Mouse (Mus musculus) adrenal gland (tissue): ENCODE results near the gene Gm9817.
"Not testable (repeated sequence)": the region's sequence is repeated elsewhere in the genome, so short reads cannot be mapped to it uniquely, and the experiment has no call there.

Source experiments
- intact Hi-C: fragments of 180-260 bp; cut with DNase I; formaldehyde crosslinking; loops from one replicate; pipeline ENCODE4 v1.15.1; 2025
- long read RNA-seq, 2 experiments: library from polyadenylated mRNA; unstranded; transcript quantifications; one replicate each; pipeline ENCODE4 v2.0.0; 2020; ENCODE audit warnings: borderline replicate concordance in 1 of 2; ENCODE audit not compliant: insufficient replicate concordance in 1 of 2

The Gm9817 gene
- long read RNA-seq, experiment 1: 0 reads
- long read RNA-seq, experiment 2, partial matches to known transcripts: 0 of 1 reads
- long read RNA-seq, experiment 2, other reads (novel, unspliced or antisense): 0 of 1 reads

GRCm38 (mm10) chr13:45078392-45078791, at the start of gene Gm9817:
Gene Gm9817, plus strand, starts transcription at chr13:45078692.
- intact Hi-C loops: not testable (repeated sequence)

DNA sequence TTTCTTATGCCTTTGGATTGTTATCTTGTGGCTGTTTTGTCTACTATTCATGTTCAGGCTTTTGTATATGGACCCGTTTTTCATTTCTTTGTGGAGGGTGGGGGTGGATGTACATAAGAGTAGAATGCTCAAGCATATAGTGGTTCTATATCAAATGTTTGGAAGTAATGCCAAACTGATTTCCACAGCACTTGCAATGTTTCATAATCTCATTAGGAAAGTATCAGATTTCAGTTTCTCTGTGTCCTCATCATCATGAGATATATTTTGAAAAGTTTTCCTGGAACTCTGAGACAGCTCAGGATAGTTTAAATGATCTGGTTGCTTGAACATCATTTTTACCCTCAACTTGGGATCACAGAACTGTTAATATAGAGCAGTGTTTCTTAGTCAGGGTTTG, 48.7 kb upstream of the Gm9817 start:
- intact Hi-C loops: loop anchor here (2.0 to 5.0 kb wide), 3 partner anchors 118 to 447 kb away; no protein-coding TSS in a partner anchor

- intact Hi-C loops: loop anchor here (2.0 to 5.0 kb wide), 3 partner anchors 116 to 446 kb away; no protein-coding TSS in a partner anchor
Measured at GRCm38 (mm10) chr13:45030830-45031229, 47.7 kb upstream of the Gm9817 start.

GRCm38 (mm10) chr13:45031314-45031713, 47.2 kb upstream of the Gm9817 start:
- intact Hi-C loops: loop anchor here (2.0 to 5.0 kb wide), 3 partner anchors 116 to 445 kb away; no protein-coding TSS in a partner anchor

DNA sequence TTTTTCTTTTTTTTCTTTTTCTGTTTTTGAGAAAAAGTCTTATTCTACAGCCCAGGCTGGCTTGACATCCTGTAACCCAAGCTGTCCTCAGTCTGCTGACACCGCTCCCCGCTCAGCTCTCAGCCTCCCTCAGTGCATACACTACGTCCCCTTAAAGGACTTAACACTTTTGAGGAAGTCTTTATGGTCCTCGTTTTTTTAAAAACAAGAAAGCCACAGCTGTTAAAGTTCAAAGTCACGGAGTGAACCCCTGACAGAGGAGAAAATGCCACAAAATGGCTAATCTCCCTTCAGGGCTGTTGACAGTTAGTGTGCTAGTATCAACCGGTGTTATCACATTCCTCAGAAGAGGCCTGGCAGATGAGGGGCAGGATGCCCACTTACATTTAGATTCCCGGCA, 46.7 kb upstream of the Gm9817 start:
- intact Hi-C loops: loop anchor here (2.0 to 5.0 kb wide), 4 partner anchors 116 to 445 kb away; no protein-coding TSS in a partner anchor

DNA sequence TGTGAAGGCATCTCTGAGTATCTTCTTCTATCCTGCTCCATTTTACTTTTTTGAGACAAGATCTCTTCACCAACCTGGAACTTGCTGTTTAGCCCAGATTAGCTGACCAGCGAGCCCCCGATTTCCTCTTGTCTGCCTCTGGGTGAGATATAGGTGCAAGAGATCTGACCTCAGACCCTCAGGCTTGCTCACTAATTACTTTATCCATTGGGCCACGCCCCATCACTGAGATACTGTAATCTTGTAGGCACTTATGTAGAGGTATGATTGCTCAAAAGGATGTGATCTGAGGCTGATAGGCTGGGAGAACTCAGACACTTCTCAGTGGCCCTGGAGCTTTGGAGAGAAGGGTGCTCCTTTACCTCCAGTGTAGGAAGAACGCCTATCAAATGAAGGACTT, 46.0 kb upstream of the Gm9817 start:
- intact Hi-C loops: loop anchor here (2.0 to 5.0 kb wide), 3 partner anchors 115 to 410 kb away; no protein-coding TSS in a partner anchor

DNA sequence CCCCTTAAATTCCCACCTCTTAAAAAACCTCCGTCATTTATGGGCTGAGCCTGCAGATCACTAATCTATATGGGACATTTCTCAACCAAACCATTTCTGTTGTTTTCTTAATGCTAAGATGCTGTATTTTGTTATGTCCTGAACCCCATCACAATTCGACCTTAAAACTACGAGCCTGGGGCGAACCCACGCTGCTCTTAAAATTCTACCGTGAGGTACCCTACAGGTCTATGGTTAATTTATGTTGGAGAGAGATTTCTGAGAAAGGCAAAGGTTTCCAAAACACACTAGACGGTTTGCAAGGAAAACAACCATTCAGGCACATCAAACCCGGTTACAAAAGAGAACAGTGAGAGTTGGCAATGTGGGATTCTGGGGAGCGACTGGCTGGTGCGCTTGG, 45.1 kb upstream of the Gm9817 start:
- intact Hi-C loops: loop anchor here (2.0 to 5.0 kb wide), 3 partner anchors 114 to 409 kb away; no protein-coding TSS in a partner anchor

GRCm38 (mm10) chr13:45034759-45035158, 43.7 kb upstream of the Gm9817 start:
- intact Hi-C loops: loop anchor here (5.0 kb wide), 2 partner anchors 113 to 358 kb away; no protein-coding TSS in a partner anchor

GRCm38 (mm10) chr13:45036417-45036816, 42.1 kb upstream of the Gm9817 start:
- intact Hi-C loops: no loop called here

- intact Hi-C loops: no loop called here
Measured at GRCm38 (mm10) chr13:45040195-45040594, 38.3 kb upstream of the Gm9817 start.

- intact Hi-C loops: no loop called here
Measured at GRCm38 (mm10) chr13:45040741-45041140, 37.8 kb upstream of the Gm9817 start.

GRCm38 (mm10) chr13:45043466-45043865, 35.0 kb upstream of the Gm9817 start:
- intact Hi-C loops: no loop called here

- intact Hi-C loops: no loop called here
Measured at GRCm38 (mm10) chr13:45049261-45050020, 29.1 kb upstream of the Gm9817 start.

DNA sequence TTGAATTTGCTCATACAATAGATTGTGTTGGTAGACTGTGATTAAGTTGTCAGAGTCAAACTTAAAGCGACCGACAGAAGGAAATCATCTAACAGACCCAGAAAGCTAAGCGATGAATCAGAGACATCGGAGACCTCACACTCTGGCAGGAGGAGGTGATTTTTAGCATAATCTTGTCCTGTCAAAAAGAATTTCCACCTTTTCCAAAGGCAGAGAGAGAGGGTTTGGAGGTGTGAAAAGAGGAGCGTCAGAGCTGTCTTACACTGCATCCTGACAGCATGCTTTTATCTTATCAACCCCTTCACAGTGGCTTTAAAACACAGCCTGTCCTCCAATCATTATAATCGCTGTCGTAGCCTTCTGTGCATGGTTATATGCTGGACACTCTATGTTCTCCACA, 25.7 kb upstream of the Gm9817 start:
- intact Hi-C loops: no loop called here

- intact Hi-C loops: no loop called here
Measured at GRCm38 (mm10) chr13:45053843-45054242, 24.6 kb upstream of the Gm9817 start.

- intact Hi-C loops: no loop called here
Measured at GRCm38 (mm10) chr13:45059206-45059605, 19.3 kb upstream of the Gm9817 start.

DNA sequence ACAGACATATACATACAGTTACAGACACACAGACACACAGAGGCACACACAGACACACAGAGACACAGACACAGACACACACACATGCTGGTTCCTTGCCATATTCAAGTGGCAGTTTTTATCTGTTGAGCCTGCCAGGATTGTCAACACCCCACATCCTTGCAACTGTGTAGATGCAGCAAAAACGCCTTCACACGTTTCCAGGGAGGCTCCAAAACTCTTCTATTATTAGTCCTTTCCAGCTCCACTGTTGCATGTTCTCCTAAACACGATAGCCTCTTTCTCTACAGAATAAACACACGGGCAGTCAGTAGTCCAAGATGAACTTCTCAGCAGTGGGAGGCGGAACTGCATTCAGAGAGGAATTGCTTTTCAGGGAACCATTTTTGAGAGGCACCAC, 15.3 kb upstream of the Gm9817 start:
- intact Hi-C loops: no loop called here

DNA sequence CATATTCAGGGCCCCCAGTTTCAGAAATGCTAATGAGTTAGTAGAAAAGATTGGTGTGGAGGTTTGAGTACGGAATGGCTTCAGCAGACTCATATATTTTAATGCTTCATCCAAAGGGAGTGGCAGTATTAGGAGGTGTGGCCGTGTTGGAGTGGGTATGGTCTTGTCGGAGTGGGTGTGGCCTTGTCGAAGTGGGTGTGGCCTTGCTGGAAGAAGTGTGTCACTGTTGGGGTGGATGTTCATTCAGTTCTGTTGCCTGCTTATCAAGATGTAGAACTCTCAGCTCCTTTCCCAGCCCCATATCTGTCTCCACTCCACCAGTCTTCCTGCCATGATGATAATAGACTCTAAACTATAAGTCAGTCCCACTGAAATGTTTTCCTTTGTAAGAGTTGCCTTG, 13.5 kb upstream of the Gm9817 start:
- intact Hi-C loops: no loop called here

- intact Hi-C loops: no loop called here
Measured at GRCm38 (mm10) chr13:45070366-45070765, 8.1 kb upstream of the Gm9817 start.

- intact Hi-C loops: no loop called here
Measured at GRCm38 (mm10) chr13:45075012-45075411, 3.5 kb upstream of the Gm9817 start.

- intact Hi-C loops: no loop called here
Measured at GRCm38 (mm10) chr13:45075715-45076114, 2.8 kb upstream of the Gm9817 start.

DNA sequence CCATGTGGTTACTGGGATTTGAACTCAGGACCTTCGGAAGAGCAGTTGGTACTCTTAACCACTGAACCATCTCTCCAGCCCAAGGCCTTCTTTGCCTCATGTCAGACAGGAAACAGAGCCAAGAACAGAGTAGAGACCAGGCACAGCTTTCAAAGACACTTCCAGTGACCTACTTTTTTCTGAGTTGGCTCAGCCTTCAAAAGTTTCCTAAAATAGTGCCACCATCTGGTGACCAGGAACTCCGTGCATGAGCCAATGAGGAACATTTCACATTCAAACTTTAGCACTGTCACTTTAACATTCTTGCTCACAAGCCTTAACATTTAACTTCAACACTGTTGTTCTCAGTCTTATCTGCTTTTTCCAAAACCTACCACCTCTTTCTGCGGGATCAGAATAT, 2.3 kb downstream of the Gm9817 start:
- intact Hi-C loops: no loop called here

DNA sequence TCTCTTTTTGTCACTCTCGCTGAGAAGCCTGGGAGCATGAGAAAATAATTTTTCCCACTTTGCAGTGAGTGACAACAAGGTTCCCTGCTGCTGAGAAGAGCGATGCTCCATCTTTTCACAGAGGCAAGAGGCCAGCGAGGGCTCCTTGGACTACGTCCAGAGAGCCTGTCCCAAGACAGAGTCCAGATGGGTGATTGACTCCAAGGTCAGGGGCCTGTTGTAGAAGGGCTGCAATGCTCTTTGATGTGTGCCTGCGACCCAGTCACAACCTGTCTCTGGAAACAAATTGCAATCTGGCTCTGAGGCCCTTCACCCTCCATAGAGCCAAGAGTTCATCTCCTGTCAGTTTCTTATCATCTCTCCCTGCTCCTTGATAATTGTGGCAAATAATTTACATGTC, 5.2 kb downstream of the Gm9817 start:
- intact Hi-C loops: no loop called here
